8 mouse cellular contexts compared by ENCODE assay signal in genomic region chr1:89860017-89860730, GRCm38 (mm10).
A peak's percentile ranks its signal among the peaks of the same experiment; 100 is the strongest.
DNase-seq lines count a peak whose midpoint lies in the region; ATAC-seq lines count a peak whose summit lies in the region.

No protein-coding gene starts in this region.

- no peaks in the 10 kb centered on the region for H3K27me3 ChIP-seq in intestine, embryonic 14.5 days (replicated peaks; ENCODE audit: control insufficient read depth, insufficient read depth, low read length)
- H3K27me3 ChIP-seq in neural tube, embryonic 13.5 days, result peaks cover 8% of the 10 kb centered on the region; the same call in 1 of the 2 replicates

- H3K27ac ChIP-seq in intestine, embryonic 14.5 days (ENCODE audit: low read depth), result no peak overlapping the region
- peak overlapping the region; percentile 11; the same call in 1 of the 2 replicates for H3K27ac ChIP-seq in neural tube, embryonic 13.5 days (replicated peaks)

- H3K4me1 ChIP-seq in intestine, embryonic 14.5 days (replicated peaks; ENCODE audit: control insufficient read depth, insufficient read depth, low read length), result 0 out of 2 replicates have a peak, but pooled peaks cover 4% of the 10 kb centered on the region
- H3K4me1 ChIP-seq in neural tube, embryonic 13.5 days (replicated peaks), result peaks cover 53% of the 10 kb centered on the region

- H3K4me2 ChIP-seq in intestine, embryonic 14.5 days (ENCODE audit: low read length), result no peak overlapping the region
- H3K4me2 ChIP-seq in neural tube, embryonic 13.5 days, result no peak overlapping the region

- peak; percentile 11 to 30 for DNase-seq in adrenal gland, postnatal 36 days
- DNase-seq in adrenal gland, adult 18-20 months (ENCODE audit: low spot score in 2 of 2), result no peak
- peak; percentile 37 for DNase-seq in Muller cell, postnatal 12 days (ENCODE audit: inconsistent ontology term)
- DNase-seq in forelimb bud, embryonic 11.5 days (ENCODE audit: low read depth, low spot score), result peak; percentile 48
- DNase-seq in intestine, embryonic 14.5 days (ENCODE audit: low spot score), result no peak

- H3K9ac ChIP-seq in intestine, embryonic 14.5 days (ENCODE audit: low read length), result no peak overlapping the region
- H3K9ac ChIP-seq in neural tube, embryonic 13.5 days, result no peak overlapping the region

- 0 out of 2 replicates have a peak, but pooled peaks cover 3% of the 10 kb centered on the region for H3K36me3 ChIP-seq in intestine, embryonic 14.5 days (ENCODE audit: control insufficient read depth, insufficient read depth, low read length)
- H3K36me3 ChIP-seq in neural tube, embryonic 13.5 days, result peaks cover 8% of the 10 kb centered on the region

- 46% methylated on average over 2 of the region's 2 CpGs for WGBS in intestine, embryonic 14.5 days
- 16% methylated on average over 2 of the region's 2 CpGs for WGBS in neural tube, embryonic 13.5 days

- H3K4me3 ChIP-seq in intestine, embryonic 14.5 days (ENCODE audit: low read depth, low read length), result no peak overlapping the region
- no peak overlapping the region for H3K4me3 ChIP-seq in neural tube, embryonic 13.5 days

- H3K9me3 ChIP-seq in intestine, embryonic 14.5 days (ENCODE audit: control insufficient read depth, low read length), result no peaks in the 10 kb centered on the region
- no peaks in the 10 kb centered on the region for H3K9me3 ChIP-seq in neural tube, embryonic 13.5 days

- peak; percentile 49 for ATAC-seq in intestine, embryonic 14.5 days (replicated peaks; ENCODE audit: low FRiP score, low TSS enrichment, low read depth)
- ATAC-seq in neural tube, embryonic 13.5 days (ENCODE audit: low read depth), result peak; percentile 57
- ATAC-seq in megakaryocyte, adult 5-6 weeks (ENCODE audit: poor library complexity, severe bottlenecking), result no peak
- ATAC-seq in megakaryocyte progenitor cell, adult 5-6 weeks (replicated peaks; ENCODE audit: poor library complexity), result no peak

Comparison
In these comparisons a context has a peak if more than half of its experiments do, and no peak if none do; other contexts are left out.
1. DNase-seq: peak in adrenal gland, postnatal 36 days (2 of 2), Muller cell, postnatal 12 days (single experiment) and forelimb bud, embryonic 11.5 days (single experiment); none in adrenal gland, adult 18-20 months (0 of 2) and intestine, embryonic 14.5 days (single experiment).
2. ATAC-seq: peak in intestine, embryonic 14.5 days (single experiment) and neural tube, embryonic 13.5 days (single experiment); none in megakaryocyte, adult 5-6 weeks (single experiment) and megakaryocyte progenitor cell, adult 5-6 weeks (single experiment).